Mouse (Mus musculus) layer of hippocampus, postnatal 14 days (tissue): ENCODE results near the gene Nup35. TPM values are rescaled to one million over a fixed set of nuclear protein-coding genes. Genes with fewer than 3 reads are reported as not detected.
A peak's percentile ranks its signal among the peaks of the same experiment; 100 is the strongest.

Experiments
- DNase-seq, 2 experiments: peaks; one replicate each; pipeline ENCODE4 v3.0.0; 2021 to 2022; ENCODE audit warnings: low spot score in 2 of 2, mixed read lengths in 1 of 2
- microRNA-seq, 2 experiments: library from miRNA; unstranded; fragments of <30 nt; microRNA quantifications; one replicate each; pipeline ENCODE4 v1.2.0; 2021
- total RNA-seq, 2 experiments: library from RNA; stranded (reverse); gene quantifications; 2 replicates each; pipeline ENCODE4 v1.2.3; 2021

Gene Nup35
- total RNA-seq, 2 experiments from 2014 or later, result 15.7 to 23.5 TPM

- no peak for DNase-seq
Measured at GRCm38 (mm10) chr2:80632336-80633026, 15.4 kb downstream of the Nup35 start.

- DNase-seq, result peak; percentile 89 to 93
Measured at GRCm38 (mm10) chr2:80638364-80639241, 21.6 kb downstream of the Nup35 start.

DNA sequence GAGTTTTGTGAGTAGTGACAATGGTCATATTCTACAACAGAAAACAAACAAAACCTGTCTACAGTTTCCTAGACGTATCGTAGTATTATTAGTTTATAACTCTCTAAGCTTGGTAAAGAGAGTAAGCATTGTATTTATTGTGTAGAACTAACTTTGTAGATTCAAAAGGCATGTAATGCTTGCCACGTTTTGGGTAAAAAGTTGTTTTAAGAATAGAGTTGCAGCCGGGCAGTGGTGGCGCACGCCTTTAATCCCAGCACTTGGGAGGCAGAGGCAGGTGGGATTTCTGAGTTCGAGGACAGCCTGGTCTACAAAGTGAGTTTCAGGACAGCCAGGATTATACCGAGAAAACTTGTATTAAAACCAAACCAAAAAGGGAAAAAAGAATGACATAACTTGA, 22.4 kb downstream of the Nup35 start:
- DNase-seq, result no peak

DNA sequence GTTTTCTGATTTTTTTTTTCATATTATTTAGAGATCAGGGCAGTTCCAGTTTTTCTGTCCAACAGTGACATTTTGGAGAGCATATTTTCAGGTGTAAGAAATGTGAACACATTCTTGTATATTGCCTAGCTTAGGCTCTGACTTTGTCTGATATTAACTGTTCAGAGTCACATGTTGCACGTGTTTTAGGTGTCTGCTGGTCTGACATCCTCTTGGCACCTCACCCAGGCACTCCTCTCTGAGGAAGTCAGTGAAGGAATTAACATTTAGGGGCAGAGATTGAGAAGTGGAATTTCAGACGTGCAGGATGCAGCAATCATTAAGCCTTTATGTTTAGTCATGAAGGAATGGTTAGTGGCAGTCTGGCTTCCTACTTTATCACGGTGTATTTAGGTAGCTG, 22.8 kb downstream of the Nup35 start:
- no peak for DNase-seq

- no peak for DNase-seq
Measured at GRCm38 (mm10) chr2:80661414-80661813, 44.4 kb downstream of the Nup35 start.

GRCm38 (mm10) chr2:80662682-80663081, 45.6 kb downstream of the Nup35 start:
- DNase-seq, result no peak

- peak; percentile 16 to 74 for DNase-seq
Measured at GRCm38 (mm10) chr2:80667396-80667964, 50.4 kb downstream of the Nup35 start.

GRCm38 (mm10) chr2:80669868-80670666, 53.0 kb downstream of the Nup35 start:
- no peak for DNase-seq

- no peak for DNase-seq
Measured at GRCm38 (mm10) chr2:80678803-80679202, 61.8 kb downstream of the Nup35 start.

- DNase-seq, result no peak
Measured at GRCm38 (mm10) chr2:80683727-80684239, 66.7 kb downstream of the Nup35 start.

DNA sequence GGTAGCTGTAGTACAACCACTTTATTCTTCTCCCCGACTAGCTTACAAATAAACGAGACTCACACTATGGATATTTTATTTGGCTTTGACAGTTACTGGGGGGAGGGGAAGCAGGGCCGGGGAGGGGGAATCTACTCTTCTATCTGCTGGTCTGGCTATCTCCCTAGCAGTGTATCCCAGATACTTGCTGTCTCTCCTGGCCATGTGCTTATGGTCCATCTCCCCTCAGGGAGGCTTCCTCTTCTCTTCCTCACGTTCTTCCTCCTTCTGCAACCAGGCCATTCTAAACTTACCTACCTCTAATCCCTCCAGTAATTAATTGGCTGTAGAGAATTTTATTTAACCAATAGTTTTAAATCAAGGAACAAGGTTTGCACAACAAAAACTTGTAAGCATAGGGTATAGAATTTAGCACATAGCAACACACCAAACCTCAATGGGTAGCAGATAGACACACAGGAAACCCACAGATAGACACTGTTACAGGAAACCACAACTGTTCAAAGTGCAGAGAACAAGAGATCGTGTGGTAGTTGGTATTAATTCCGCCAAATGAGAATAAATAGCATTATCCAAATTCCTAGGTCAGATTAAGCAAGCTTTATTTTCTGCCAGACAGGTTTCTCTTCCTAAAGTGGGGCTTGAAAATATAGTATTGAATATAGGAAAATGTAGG, 67.5 kb downstream of the Nup35 start:
- DNase-seq, result no peak

- no peak for DNase-seq
Measured at GRCm38 (mm10) chr2:80688261-80688660, 71.2 kb downstream of the Nup35 start.

DNA sequence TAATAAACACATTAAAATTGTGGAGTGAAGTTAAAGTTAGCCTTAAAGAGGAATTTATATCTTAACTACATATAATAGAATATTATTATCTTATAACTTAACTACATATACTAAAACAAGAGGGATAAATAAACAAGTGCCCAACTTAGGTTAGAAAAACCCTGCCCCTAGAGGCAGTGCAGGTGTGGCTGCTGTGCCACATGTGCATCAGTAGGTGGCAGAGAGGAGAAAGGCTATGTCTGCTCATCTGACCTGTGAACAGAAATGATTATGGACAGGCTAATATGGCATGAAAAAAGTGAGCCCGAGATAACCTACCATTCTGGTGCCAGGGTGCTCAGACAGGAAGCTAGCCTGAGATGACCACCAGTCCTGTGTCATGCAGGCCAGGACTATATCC, 90.4 kb downstream of the Nup35 start:
- no peak for DNase-seq

Small RNA genes within 50 kb of the gene (microRNA-seq; reads per million reads assigned to microRNA genes)
- 0 reads per million in 2 experiments for gene Mir684-1

Other genes starting within 250 kb of the Nup35 start
- gene Frzb, start 169.6 kb upstream of the Nup35 start, total RNA-seq, result 10 to 100 TPM; 24.4 to 25.5 TPM
- 100 to 1,000 TPM; 474 to 483 TPM for gene Nckap1, start 35.9 kb upstream of the Nup35 start, total RNA-seq
- 10 to 100 TPM; 20.1 to 23.6 TPM for gene Dusp19, start 191 bp upstream of the Nup35 start, total RNA-seq